Mouse (Mus musculus) thymus, postnatal 0 days (tissue): ENCODE data around the gene Slc6a4. TPM values are rescaled to one million over a fixed set of nuclear protein-coding genes. Genes with fewer than 3 reads are reported as not detected.
"Not testable (repeated sequence)": the region's sequence is repeated elsewhere in the genome, so short reads cannot be mapped to it uniquely, and the experiment has no call there.

Experiments used
- DNase-seq: peaks from one replicate; pipeline ENCODE4 v3.0.0-alpha.2; 2015; ENCODE audit warnings: low spot score
- microRNA counts: library from miRNA; unstranded; fragments of <30 nt; microRNA quantifications from one replicate; lab custom pipeline; 2015
- microRNA-seq: library from miRNA; unstranded; fragments of <30 nt; microRNA quantifications from one replicate; pipeline ENCODE4, GENCODE M21; 2016; ENCODE audit warnings: borderline number of aligned reads
- polyA plus RNA-seq: library from polyadenylated mRNA; unstranded; fragments of >200 nt; fragmentation: Nextera tagmentation; extraction: Ambion mirVana; gene quantifications from 2 replicates; pipeline ENCODE4 v1.2.1, GENCODE M21; 2015

Gene Slc6a4
- polyA plus RNA-seq, 1 experiment from 2014 or later, result 0.66 TPM

DNA sequence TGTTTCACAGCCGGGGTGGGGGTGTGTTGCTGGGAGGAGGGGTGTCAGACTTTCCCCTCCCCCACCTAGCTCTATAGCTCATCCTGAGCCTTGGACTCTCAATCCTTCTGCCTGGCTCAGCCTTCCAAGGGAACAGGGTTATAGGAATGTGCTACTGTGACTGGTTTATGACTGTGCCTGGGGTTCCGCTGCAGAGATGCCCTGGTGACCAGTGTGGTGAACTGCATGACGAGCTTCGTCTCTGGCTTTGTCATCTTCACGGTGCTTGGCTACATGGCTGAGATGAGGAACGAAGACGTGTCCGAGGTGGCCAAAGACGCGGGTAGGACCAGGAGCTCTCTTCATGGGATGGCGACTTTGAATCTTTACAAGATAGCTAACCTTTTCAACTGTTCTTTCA is 19.6 kb downstream of the Slc6a4 start:
- no peak for DNase-seq

GRCm38 (mm10) chr11:77019539-77019938 is 21.1 kb downstream of the Slc6a4 start:
- DNase-seq, result no peak

DNA sequence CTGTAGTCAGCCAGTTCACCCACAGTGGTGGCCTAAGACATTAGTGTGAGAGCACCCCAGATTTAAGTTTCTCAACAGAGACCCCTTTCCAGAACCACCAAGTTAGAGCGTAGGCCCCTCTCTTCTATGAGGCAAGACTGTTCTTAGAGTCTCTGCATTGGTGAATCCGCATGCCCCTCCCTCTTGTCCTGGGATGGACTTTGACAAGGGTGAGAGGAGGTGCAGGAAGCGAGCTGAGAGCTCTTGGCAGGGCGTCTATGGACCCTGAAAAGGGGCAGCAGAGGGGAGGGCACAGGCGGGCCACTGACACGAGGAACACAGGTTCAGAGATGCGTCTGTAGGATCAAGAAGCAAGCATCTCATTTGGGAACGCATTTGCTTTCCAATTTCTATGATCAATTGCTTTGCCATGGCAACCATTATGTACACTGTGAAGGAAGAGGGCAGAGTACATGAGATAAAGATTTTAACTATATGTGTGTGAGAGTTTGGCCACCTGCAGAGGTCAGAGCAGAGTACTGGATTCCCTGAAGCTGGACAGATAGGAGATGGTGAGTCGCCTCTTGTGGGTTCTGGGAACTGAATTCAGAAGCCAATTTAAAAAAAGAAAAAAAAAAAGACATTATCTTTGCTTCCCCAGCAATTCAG is 23.5 kb downstream of the Slc6a4 start:
- no peak for DNase-seq

DNA sequence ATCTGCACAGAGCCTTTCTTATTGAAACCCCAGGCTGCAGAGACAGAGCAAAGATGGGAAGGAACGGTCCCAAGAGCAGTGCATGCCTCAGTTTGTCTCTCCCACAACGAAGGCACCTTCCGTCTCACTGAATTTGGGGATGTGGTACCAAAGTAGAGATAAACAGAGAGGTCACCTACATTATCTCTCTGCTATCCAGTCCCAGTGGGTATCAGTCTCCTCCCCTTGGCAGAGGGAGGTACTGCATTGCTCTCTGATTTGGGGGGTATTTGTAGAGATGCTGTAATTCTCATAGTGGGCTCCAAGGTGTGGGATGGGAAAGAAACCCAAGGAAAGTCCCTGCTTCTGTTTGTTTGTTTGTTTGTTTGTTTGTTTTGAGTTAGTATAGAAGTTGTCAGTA is 28.2 kb downstream of the Slc6a4 start:
- DNase-seq, result peak; percentile 9

GRCm38 (mm10) chr11:77028157-77028556 is 29.8 kb downstream of the Slc6a4 start:
- DNase-seq, result no peak

GRCm38 (mm10) chr11:77031151-77031934 is 32.9 kb downstream of the Slc6a4 start:
- DNase-seq, result no peak

- DNase-seq, result no peak
Measured at GRCm38 (mm10) chr11:77041891-77042290, 43.5 kb downstream of the Slc6a4 start.

DNA sequence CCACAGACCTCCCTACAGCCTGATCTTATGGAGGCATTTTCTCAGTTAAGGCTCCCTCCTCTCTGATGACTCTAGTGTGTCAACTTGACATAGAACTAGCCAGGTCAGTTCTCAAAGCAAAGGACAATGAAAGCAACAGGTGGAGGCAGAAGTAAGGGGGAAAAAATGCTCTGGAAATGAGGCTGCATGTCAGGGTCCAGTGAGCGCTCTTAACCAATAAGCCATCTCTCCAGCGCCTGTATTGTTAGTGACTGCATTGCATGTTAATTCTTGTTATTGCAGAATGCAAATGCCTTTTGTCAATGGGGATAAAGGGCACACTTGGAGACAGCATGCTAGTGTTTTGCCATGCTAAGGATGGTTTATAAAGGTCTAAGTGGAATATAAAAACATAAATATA is 44.4 kb downstream of the Slc6a4 start:
- DNase-seq, result no peak

- DNase-seq, result no peak
Measured at GRCm38 (mm10) chr11:77061951-77062350, 63.5 kb downstream of the Slc6a4 start.

DNA sequence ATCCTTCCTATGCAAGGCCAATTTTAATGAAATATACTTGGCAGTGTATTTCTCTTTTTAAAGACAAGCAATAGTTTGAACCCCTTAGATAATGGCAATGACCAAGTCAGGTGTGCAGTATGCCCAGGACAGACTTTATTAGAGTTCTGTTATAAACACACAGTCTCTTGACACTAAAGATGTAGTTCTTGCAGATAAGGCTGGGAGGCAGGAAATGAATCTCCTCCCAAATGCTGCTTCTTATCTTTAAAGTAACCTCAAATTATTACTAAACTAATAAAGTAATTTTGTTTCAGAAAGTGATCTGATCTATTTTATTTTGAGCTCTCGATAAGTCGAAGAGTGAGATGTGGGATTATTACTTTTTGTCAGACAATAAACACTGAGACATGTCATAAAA is 65.0 kb downstream of the Slc6a4 start:
- no peak for DNase-seq

DNA sequence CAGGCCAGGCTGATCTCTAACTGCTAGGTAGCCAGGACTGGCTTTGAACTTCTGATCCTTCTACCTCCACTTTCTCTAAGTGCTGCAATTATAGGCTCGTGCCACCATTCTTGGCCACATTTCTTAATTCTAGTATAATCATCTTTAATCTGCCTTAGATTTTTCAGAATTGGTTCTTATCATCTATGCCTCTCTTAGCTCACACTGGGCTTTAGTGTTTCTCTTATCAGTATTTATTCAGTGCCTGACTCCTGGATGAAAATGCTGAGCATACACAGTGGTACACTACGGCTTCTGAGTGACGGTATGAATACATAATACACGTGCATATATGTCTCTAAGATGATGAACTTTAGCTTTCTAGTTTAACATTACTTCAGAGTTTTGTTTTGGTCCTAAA is 70.4 kb downstream of the Slc6a4 start:
- DNase-seq, result no peak

DNA sequence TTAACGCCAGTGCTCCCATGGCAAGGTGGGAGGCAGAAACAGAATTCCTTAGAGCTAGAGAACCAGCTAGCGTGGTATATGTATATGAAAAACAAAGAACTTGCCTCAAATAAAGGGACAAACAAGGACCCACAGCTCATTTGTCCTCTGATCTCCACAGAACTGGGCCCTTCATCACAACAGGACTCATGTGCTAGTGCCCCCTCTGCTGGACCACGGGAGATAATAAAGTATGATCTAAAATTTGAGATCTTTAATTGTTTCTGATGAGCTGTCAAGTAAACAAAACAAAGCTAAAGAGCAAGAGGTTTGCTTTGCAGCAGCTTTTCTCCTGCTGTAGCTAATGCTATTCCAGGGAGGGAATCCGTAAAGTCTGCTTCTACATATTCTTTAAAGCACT is 72.3 kb downstream of the Slc6a4 start:
- DNase-seq, result peak; percentile 7

- not testable (repeated sequence) for DNase-seq
Measured at GRCm38 (mm10) chr11:77077331-77077730, 78.9 kb downstream of the Slc6a4 start.

- DNase-seq, result no peak
Measured at GRCm38 (mm10) chr11:77077792-77078191, 79.4 kb downstream of the Slc6a4 start.

DNA sequence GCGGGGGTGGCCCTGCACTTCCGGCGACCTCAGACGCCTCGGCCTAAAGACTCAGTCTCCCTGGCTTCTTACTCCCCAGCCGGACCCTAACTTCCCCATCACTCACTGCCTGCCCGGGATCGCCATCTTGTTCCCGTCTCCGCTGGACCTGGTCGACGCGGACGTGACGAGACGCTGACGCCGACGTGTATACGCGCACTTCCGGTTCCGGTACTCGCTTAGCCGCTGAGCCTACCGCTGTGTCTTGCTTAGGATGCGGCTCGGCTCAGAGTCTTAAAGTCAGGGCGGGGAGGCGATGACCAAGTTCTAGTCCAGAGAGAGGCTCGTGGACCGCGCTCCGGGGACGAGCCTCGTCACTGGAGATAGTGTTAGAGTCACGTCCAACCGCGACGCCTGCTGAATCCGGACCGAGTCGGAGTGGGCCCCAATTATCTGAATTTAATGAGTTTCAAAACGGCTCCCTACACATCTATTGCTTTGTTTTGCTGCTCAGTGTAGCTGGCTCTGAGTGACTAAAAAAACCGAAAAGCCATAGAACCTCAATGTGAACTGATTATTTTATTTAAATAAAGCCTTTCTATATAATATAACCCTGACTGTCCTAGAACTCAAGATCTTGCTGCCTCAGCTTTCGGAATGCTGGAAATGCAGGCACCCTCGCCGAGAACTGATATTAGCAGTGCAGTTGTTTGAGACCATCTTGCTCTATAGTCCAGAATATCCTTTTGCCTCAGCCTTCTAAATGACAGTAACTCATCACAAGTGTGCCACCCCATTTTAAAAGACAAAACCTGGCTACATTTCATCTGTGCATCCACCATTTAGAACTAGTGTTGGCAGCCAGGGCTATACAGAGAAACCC is 80.1 kb downstream of the Slc6a4 start, which contains the start of gene Nsrp1:
TSS of gene Nsrp1 (minus strand) at position 163 of the 862 bp plus-strand sequence.
- DNase-seq, result peak; percentile 93

DNA sequence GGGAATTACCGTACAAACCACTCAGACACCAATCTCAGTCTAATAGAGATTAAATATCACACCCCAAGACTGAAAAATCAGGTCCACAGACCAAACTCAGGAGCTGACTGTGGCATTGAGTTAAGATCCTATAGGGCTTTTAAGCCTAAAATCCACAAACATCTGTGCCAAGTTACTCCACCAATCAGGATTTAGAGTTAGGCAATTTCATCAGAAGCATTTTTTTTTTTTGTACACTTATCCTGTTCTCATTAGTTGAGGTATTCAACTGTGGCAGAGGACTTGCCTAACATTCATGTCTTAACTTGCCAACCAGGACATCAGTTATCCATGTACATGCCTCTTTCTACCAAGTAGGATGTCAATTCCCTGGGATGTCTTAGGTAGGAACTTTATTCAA is 81.0 kb downstream of the Slc6a4 start:
- no peak for DNase-seq

MicroRNAs within 50 kb of the gene (microRNA counts, 519-probe panel; counts per million panel counts)
- 5,731 counts per million, percentile 88 among the panel's probes with 10 or more counts for microRNA mmu-miR-423-3p (lab: Ali Mortazavi, UCI)
- 4,785 counts per million, percentile 82 among the panel's probes with 10 or more counts for microRNA mmu-miR-423-5p (lab: Ali Mortazavi, UCI)

Small RNA genes lying within 50 kb of the gene (microRNA-seq; reads per million reads assigned to microRNA genes)
- gene Mir423, result 5,968 reads per million, percentile 88 among the genes with 10 or more reads in this experiment

Other genes with a start within 250 kb of the Slc6a4 start
- 27.5 TPM in 2 replicates for gene Gosr1, start 235.0 kb upstream of the Slc6a4 start, polyA plus RNA-seq
- gene Cpd, start 151.6 kb upstream of the Slc6a4 start, polyA plus RNA-seq, result 3.2 and 3.3 TPM in 2 replicates
- 1.3 and 1.8 TPM in 2 replicates for gene Tmigd1, start 96.4 kb upstream of the Slc6a4 start, polyA plus RNA-seq
- gene Blmh, start 73.8 kb upstream of the Slc6a4 start, polyA plus RNA-seq, result 106 and 114 TPM in 2 replicates
- 87.0 and 90.7 TPM in 2 replicates for gene Nsrp1, start 79.8 kb downstream of the Slc6a4 start, polyA plus RNA-seq
- gene Efcab5, start 190.4 kb downstream of the Slc6a4 start, polyA plus RNA-seq, result 0.37 and 0.96 TPM in 2 replicates
- 12.1 and 14.7 TPM in 2 replicates for gene Ssh2, start 217.7 kb downstream of the Slc6a4 start, polyA plus RNA-seq